Mouse (Mus musculus) myocyte (in vitro differentiated cells): ENCODE results near the gene Slc15a4.

ENCODE experiments used
- MYOD1 ChIP-seq, 3 experiments: IDR thresholded peaks; one replicate each; pipeline ENCODE4 v1.6.1; 2011; ENCODE audit warnings: control low read depth in 2 of 3, low read depth in 2 of 3, mild to moderate bottlenecking in 2 of 3, moderate library complexity in 1 of 3; ENCODE audit not compliant: insufficient read length in 2 of 3, control insufficient read depth in 1 of 3
- MYOG ChIP-seq, 3 experiments: IDR thresholded peaks; one replicate each; pipeline ENCODE4 v1.6.1; 2011; ENCODE audit warnings: control low read depth in 2 of 3, low read depth in 2 of 3, mild to moderate bottlenecking in 2 of 3; ENCODE audit not compliant: insufficient read length in 2 of 3, control insufficient read depth in 1 of 3, insufficient read depth in 1 of 3
- POLR2A ChIP-seq: IDR thresholded peaks from one replicate; pipeline ENCODE4 v1.6.1; 2011; ENCODE audit warnings: low read depth, mild to moderate bottlenecking, control low read depth, moderate library complexity; ENCODE audit not compliant: insufficient read length
- USF1 ChIP-seq: IDR thresholded peaks from one replicate; pipeline ENCODE4 v1.6.1; 2011; ENCODE audit warnings: low read depth, mild to moderate bottlenecking, control low read depth, moderate library complexity

GRCm38 (mm10) chr5:127567165-127567741, 65.4 kb downstream of the Slc15a4 start:
- TF ChIP-seq POLR2A: no peak
- no peak for TF ChIP-seq USF1
- no peak for TF ChIP-seq MYOG (IDR thresholded peaks at IDR 0.05; ENCODE audit: control insufficient read depth in 1 of 3, insufficient read depth in 1 of 3, insufficient read length in 2 of 3, low read depth in 2 of 3)
- TF ChIP-seq MYOD1 (IDR thresholded peaks at IDR 0.05; ENCODE audit: control insufficient read depth in 1 of 3, insufficient read length in 2 of 3, low read depth in 2 of 3): no peak
